Comparison of ENCODE assay signal across 9 mouse cellular contexts in the genomic region with DNA sequence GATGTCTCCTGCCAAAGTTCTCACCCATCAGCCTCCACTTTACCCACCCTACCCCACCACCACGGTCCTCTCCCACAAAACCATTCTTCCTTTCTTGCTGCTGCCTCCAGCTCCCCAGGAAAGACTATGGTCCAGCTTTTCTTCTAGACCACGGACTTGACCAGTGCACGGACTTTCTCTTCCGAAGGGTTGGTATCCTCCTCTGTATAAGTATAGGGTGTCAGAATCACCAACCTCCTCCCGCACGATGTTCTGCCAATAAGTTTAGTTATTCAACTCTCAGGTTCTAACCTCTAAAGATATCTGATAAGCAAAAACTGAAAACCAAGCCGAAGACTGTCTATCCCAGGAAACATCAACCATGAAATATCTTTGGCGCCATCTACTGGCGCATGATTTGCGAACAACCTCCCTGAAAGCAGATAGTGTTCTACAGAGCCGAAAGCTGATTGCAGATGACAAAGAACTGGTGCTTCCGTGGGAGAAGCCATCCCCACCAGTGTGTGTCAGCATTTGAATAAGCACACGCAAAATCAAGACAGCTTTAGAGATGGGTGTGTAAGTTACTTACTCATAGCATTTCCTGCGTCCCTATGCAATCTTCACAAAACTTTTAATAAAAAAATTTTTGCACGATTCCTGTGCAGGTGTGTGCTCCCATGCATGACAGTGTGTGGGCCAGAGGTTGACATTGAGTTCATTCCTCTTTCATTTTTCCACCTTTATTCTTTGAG.
DNase-seq lines count a peak whose midpoint lies in the region; ATAC-seq and TF ChIP-seq lines count a peak whose summit lies in the region.
"Had no signal": no experiment of that assay in that cellular context is flagged by ENCODE, and none has a peak within 500 bp of the region (broad histone marks: within the 10 kb centered on the region; RNA-seq: fewer than 3 reads in every experiment).

No protein-coding gene starts in this region.

- WGBS in forebrain, postnatal 0 days = 35% methylated on average over 15 of the region's 15 CpGs
- 27% methylated on average over 15 of the region's 15 CpGs for WGBS in lung, embryonic 16.5 days

- H3K27ac ChIP-seq in forebrain, postnatal 0 days (ENCODE audit: low read depth, low read length) = no peak overlapping the region
- H3K27ac ChIP-seq in lung, embryonic 16.5 days (ENCODE audit: low read length) = no peak overlapping the region
- H3K27ac ChIP-seq: limb, embryonic 15.5 days had no signal

- no peaks in the 10 kb centered on the region for H3K9me3 ChIP-seq in G1E (replicated peaks)
- no peaks in the 10 kb centered on the region for H3K9me3 ChIP-seq in forebrain, postnatal 0 days (ENCODE audit: low read length)
- H3K9me3 ChIP-seq in lung, embryonic 16.5 days (ENCODE audit: control insufficient read depth, low read length) = no peaks in the 10 kb centered on the region
- H3K9me3 ChIP-seq: limb, embryonic 15.5 days had no signal

- no peak overlapping the region for H3K4me2 ChIP-seq in forebrain, postnatal 0 days (ENCODE audit: low read depth)
- peak overlapping the region; percentile 30; the same call in 1 of the 2 replicates for H3K4me2 ChIP-seq in lung, embryonic 16.5 days (ENCODE audit: low read depth, low read length)
- H3K4me2 ChIP-seq: limb, embryonic 15.5 days had no signal

- TF ChIP-seq CTCF in G1E (IDR thresholded peaks at IDR 0.05; ENCODE audit: low read depth, low read length) = peak; percentile 41; the same call in 1 of the 2 replicates
- TF ChIP-seq CTCF in forebrain, postnatal 0 days (IDR thresholded peaks at IDR 0.05; ENCODE audit: low read depth) = peak; percentile 93

- no peaks in the 10 kb centered on the region for H3K4me1 ChIP-seq in G1E (ENCODE audit: insufficient read depth, low read depth, low read length)
- no peaks in the 10 kb centered on the region for H3K4me1 ChIP-seq in forebrain, postnatal 0 days (ENCODE audit: insufficient read depth)
- H3K4me1 ChIP-seq in lung, embryonic 16.5 days (replicated peaks; ENCODE audit: control insufficient read depth, insufficient read depth, low read length) = peaks cover 2% of the 10 kb centered on the region; the same call in 1 of the 2 replicates

- H3K9ac ChIP-seq in forebrain, postnatal 0 days = no peak overlapping the region
- 0 out of 2 replicates have a peak overlapping the region, but pooled peaks have one; percentile 20 for H3K9ac ChIP-seq in lung, embryonic 16.5 days (ENCODE audit: low read length)
- H3K9ac ChIP-seq: limb, embryonic 15.5 days had no signal

- H3K27me3 ChIP-seq in G1E (ENCODE audit: insufficient read depth, low read length) = no peaks in the 10 kb centered on the region
- no peaks in the 10 kb centered on the region for H3K27me3 ChIP-seq in forebrain, postnatal 0 days (ENCODE audit: insufficient read depth, low read length)
- no peaks in the 10 kb centered on the region for H3K27me3 ChIP-seq in lung, embryonic 16.5 days (ENCODE audit: control insufficient read depth, insufficient read depth, low read depth, low read length)
- H3K27me3 ChIP-seq: limb, embryonic 15.5 days had no signal

- DNase-seq in G1E (ENCODE audit: low spot score) = peak; percentile 30
- peak; percentile 72 for DNase-seq in cerebellum, adult 11 months
- peak; percentile 96 for DNase-seq in forebrain, postnatal 0 days
- DNase-seq in layer of hippocampus, adult 18-20 months (ENCODE audit: low spot score in 2 of 2) = peak; percentile 82 to 97
- peak; percentile 80 for DNase-seq in ovary, postnatal 14 days (ENCODE audit: low spot score)
- peak; percentile 14 to 61 for DNase-seq in thymus, postnatal 10 days (ENCODE audit: low spot score in 2 of 2)

- ATAC-seq in G1E (ENCODE audit: extremely low read depth, insufficient number of reproducible peaks, low FRiP score, poor library complexity, severe bottlenecking) = peak; percentile 45
- ATAC-seq in forebrain, postnatal 0 days = peak; percentile 91
- ATAC-seq in hematopoietic stem cell, adult 5-6 weeks (replicated peaks in 1 of 2; ENCODE audit: insufficient read depth in 1 of 2, low FRiP score in 2 of 2, low TSS enrichment in 1 of 2, low read depth in 1 of 2, poor library complexity in 2 of 2, severe bottlenecking in 2 of 2) = peak; percentile 62 to 80
- peak; percentile 71 for ATAC-seq in lung, embryonic 16.5 days (ENCODE audit: low read depth)

- no peaks in the 10 kb centered on the region for H3K36me3 ChIP-seq in G1E (replicated peaks)
- no peaks in the 10 kb centered on the region for H3K36me3 ChIP-seq in forebrain, postnatal 0 days (ENCODE audit: insufficient read depth)
- no peaks in the 10 kb centered on the region for H3K36me3 ChIP-seq in lung, embryonic 16.5 days (ENCODE audit: control insufficient read depth, insufficient read depth, low read length)
- H3K36me3 ChIP-seq: limb, embryonic 15.5 days had no signal

- H3K4me3 ChIP-seq in G1E (ENCODE audit: low read depth, low read length) = no peak overlapping the region
- H3K4me3 ChIP-seq in forebrain, postnatal 0 days (ENCODE audit: low read depth, low read length) = no peak overlapping the region
- H3K4me3 ChIP-seq in lung, embryonic 16.5 days (ENCODE audit: low read length) = no peak overlapping the region
- H3K4me3 ChIP-seq: limb, embryonic 15.5 days had no signal

Comparison
In these comparisons a context has a peak if more than half of its experiments do, and no peak if none do; other contexts are left out.
1. DNase-seq: peak in every context shown above with its lines; median percentile 96 in forebrain, postnatal 0 days; 90 in layer of hippocampus, adult 18-20 months; 80 in ovary, postnatal 14 days; 72 in cerebellum, adult 11 months; 38 in thymus, postnatal 10 days; 30 in G1E.